In the genomic region with DNA sequence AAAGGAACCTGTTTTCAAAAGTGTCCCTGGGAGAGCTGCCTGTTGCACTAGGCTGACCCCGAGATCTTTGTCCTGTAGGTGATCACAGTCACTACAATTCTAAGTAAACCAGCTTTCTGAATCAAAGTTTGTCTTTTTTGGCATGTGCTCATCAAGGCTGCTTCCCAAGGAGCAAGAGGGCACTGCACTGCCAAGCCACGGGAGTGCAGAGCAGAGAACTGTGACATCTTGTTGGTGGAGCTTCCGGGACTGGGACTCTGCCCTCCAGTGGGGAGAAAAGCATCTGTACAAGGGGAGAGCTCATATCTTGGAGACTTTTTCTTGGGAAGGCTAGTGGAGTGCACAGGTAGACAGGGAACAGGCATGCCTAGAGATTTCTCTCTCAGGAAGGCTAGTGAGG, we compare ENCODE assay signal across 22 mouse cellular contexts. TPM values are rescaled to one million over a fixed set of nuclear protein-coding genes. Genes with fewer than 3 reads are reported as not detected.
A peak's percentile ranks its signal among the peaks of the same experiment; 100 is the strongest.
DNase-seq lines count a peak whose midpoint lies in the region; ATAC-seq and TF ChIP-seq lines count a peak whose summit lies in the region.
"Had no signal": no experiment of that assay in that cellular context is flagged by ENCODE, and none has a peak within 500 bp of the region (broad histone marks: within the 10 kb centered on the region; RNA-seq: fewer than 3 reads in every experiment).

No protein-coding gene starts in this region.

- intact Hi-C loops in gastrocnemius, adult 2 months (cut with DNase I), result no loop called here

- no peaks in the 10 kb centered on the region for H3K9me3 ChIP-seq in embryonic facial prominence, embryonic 15.5 days (replicated peaks)
- H3K9me3 ChIP-seq: forebrain, embryonic 13.5 days; hindbrain, embryonic 13.5 days; limb, embryonic 13.5 days; liver, embryonic 15.5 days; megakaryocyte, embryonic 14.5 days; midbrain, embryonic 15.5 days; neural tube, embryonic 15.5 days had no signal

- peak; percentile 19; the same call in 1 of the 2 replicates for TF ChIP-seq CTCF in gastrocnemius, adult 2 months (IDR thresholded peaks at IDR 0.05)
- TF ChIP-seq CTCF in layer of hippocampus, adult 2 months (conservative IDR thresholded peaks at IDR 0.05), result peak; percentile 32

- H3K4me1 ChIP-seq in embryonic facial prominence, embryonic 15.5 days, result 0 out of 2 replicates have a peak, but pooled peaks cover 4% of the 10 kb centered on the region
- H3K4me1 ChIP-seq: forebrain, embryonic 13.5 days; hindbrain, embryonic 13.5 days; limb, embryonic 13.5 days; liver, embryonic 15.5 days; midbrain, embryonic 15.5 days; neural tube, embryonic 15.5 days had no signal

- no peak for ATAC-seq in embryonic facial prominence, embryonic 15.5 days (ENCODE audit: insufficient number of reproducible peaks, low FRiP score, low TSS enrichment, low read depth)
- ATAC-seq: CD4-positive, CD25-positive, alpha-beta regulatory T cell, adult 4 months; forebrain, embryonic 13.5 days; midbrain, embryonic 15.5 days; Patski had no signal

- H3K36me3 ChIP-seq in embryonic facial prominence, embryonic 15.5 days, result no peaks in the 10 kb centered on the region
- H3K36me3 ChIP-seq: hindbrain, embryonic 13.5 days; limb, embryonic 13.5 days; liver, embryonic 15.5 days; midbrain, embryonic 15.5 days; neural tube, embryonic 15.5 days had no signal

- H3K27ac ChIP-seq in gastrocnemius, adult 2 months, result no peak overlapping the region
- no peak overlapping the region for H3K27ac ChIP-seq in layer of hippocampus, adult 2 months
- H3K27ac ChIP-seq in embryonic facial prominence, embryonic 15.5 days (replicated peaks), result 0 out of 2 replicates have a peak overlapping the region, but pooled peaks have one; percentile 23
- H3K27ac ChIP-seq: forebrain, embryonic 13.5 days; hindbrain, embryonic 13.5 days; limb, embryonic 13.5 days; liver, embryonic 15.5 days; midbrain, embryonic 15.5 days; neural tube, embryonic 15.5 days had no signal

- no peak overlapping the region for H3K4me2 ChIP-seq in embryonic facial prominence, embryonic 15.5 days (replicated peaks)
- H3K4me2 ChIP-seq: forebrain, embryonic 13.5 days; hindbrain, embryonic 13.5 days; limb, embryonic 13.5 days; liver, embryonic 15.5 days; midbrain, embryonic 15.5 days; neural tube, embryonic 15.5 days had no signal

- no peaks in the 10 kb centered on the region for H3K27me3 ChIP-seq in embryonic facial prominence, embryonic 15.5 days
- H3K27me3 ChIP-seq: forebrain, embryonic 13.5 days; hindbrain, embryonic 13.5 days; limb, embryonic 13.5 days; liver, embryonic 15.5 days; midbrain, embryonic 15.5 days; neural tube, embryonic 15.5 days; Patski had no signal

- DNase-seq in gastrocnemius, adult 2 months, result no peak
- no peak for DNase-seq in gastrocnemius, adult 18-20 months (ENCODE audit: low spot score)
- DNase-seq in layer of hippocampus, adult 2 months (ENCODE audit: low spot score in 2 of 2), result no peak
- DNase-seq in layer of hippocampus, adult 8-10 months (ENCODE audit: low spot score in 2 of 2), result no peak
- DNase-seq in kidney, postnatal 25 days, result peak; percentile 58 to 88
- DNase-seq in embryo, embryonic 10 days (ENCODE audit: low spot score), result no peak
- DNase-seq in urinary bladder, postnatal 25 days (ENCODE audit: low spot score), result no peak
- DNase-seq: adrenal gland, postnatal 10 days; cerebellum, adult 11 months; gastrocnemius, postnatal 25 days; heart, postnatal 10 days had no signal

- 46% methylated on average over 3 of the region's 3 CpGs for WGBS in embryonic facial prominence, embryonic 15.5 days

- H3K4me3 ChIP-seq in gastrocnemius, adult 2 months, result no peak overlapping the region
- H3K4me3 ChIP-seq in layer of hippocampus, adult 2 months, result no peak overlapping the region
- H3K4me3 ChIP-seq in embryonic facial prominence, embryonic 15.5 days (replicated peaks), result no peak overlapping the region
- H3K4me3 ChIP-seq: erythroblast, embryonic 14.5 days; forebrain, embryonic 13.5 days; hindbrain, embryonic 13.5 days; limb, embryonic 13.5 days; liver, embryonic 15.5 days; megakaryocyte, embryonic 14.5 days; midbrain, embryonic 15.5 days; neural tube, embryonic 15.5 days had no signal

- H3K9ac ChIP-seq in embryonic facial prominence, embryonic 15.5 days, result no peak overlapping the region
- H3K9ac ChIP-seq: forebrain, embryonic 13.5 days; hindbrain, embryonic 13.5 days; limb, embryonic 13.5 days; liver, embryonic 15.5 days; midbrain, embryonic 15.5 days; neural tube, embryonic 15.5 days had no signal

RNA-seq across cellular contexts. Expression of a gene that starts 21.9 kb away (rescaled TPM):
- total RNA-seq in gastrocnemius, adult 2 months (2021), result 10 to 100 TPM; 86.5 to 95.5 TPM
- total RNA-seq in gastrocnemius, adult 18-20 months (2021), result 10 to 100 TPM; 89.6 to 97.0 TPM
- total RNA-seq in layer of hippocampus, adult 2 months (2021), result 100 to 1,000 TPM; 114 to 115 TPM
- 100 to 1,000 TPM; 110 to 135 (median 116) TPM for total RNA-seq in layer of hippocampus, adult 8-10 months (2022)
- polyA plus RNA-seq in embryonic facial prominence, embryonic 15.5 days (2015; fragmentation: Nextera tagmentation; extraction: Ambion mirVana), result 140 and 148 TPM in 2 replicates

Comparison
In these comparisons a context has a peak if more than half of its experiments do, and no peak if none do; other contexts are left out.
1. DNase-seq: peak in kidney, postnatal 25 days (2 of 2); none in gastrocnemius, adult 2 months (single experiment), gastrocnemius, adult 18-20 months (single experiment), layer of hippocampus, adult 2 months (0 of 2), layer of hippocampus, adult 8-10 months (0 of 2), embryo, embryonic 10 days (single experiment) and urinary bladder, postnatal 25 days (single experiment).